Mouse (Mus musculus): ENCODE measurements around the gene Lta. TPM values are rescaled to one million over a fixed set of nuclear protein-coding genes. Genes with fewer than 3 reads are reported as not detected.
A peak's percentile ranks its signal among the peaks of the same experiment; 100 is the strongest.

The Lta gene
- polyA plus RNA-seq, 1 experiment from 2014 or later, result not detected

DNA sequence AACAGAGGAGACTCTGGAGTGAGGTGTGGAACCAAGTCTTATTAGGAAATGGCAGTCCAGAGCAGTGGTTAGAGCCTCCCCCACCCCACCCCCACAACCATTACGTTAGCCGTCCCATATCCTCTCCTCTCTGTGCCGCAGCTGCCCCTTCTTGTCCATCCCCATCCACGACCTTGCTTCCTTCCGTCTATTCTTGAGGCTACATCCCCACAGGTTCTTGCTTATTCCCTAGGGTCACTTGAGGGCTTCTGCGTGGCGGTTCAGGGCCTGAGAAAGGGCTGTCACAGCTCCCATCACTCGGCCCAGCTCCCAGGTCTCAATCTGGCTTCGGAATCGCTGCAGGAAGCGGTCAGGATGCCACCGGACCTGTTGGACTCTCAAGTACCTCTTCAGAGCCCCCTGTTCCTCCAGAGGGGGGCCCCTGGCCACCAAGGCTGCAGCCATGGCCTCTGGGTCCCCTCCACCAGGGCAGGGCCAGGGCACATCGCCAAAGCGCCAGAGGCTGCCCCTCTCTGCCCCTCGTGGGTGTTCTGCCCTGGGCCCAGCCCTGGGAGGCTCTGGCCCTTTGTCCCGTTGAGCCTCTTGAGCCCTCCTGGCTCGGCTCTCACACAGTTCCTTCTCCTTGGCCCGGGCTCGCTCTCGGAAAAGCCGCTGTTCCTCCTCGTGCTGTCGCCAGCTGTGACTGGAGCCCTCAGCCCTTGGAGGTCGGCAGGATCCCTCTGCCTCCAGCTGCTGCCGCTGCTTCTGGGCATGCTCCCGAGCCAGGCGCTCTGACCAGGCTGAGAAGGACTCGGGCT lies 15.2 kb upstream of the Lta start, which contains the start of gene Gm16181:
Gene Gm16181 (plus strand): TSS at position 679 of the 797 bp plus-strand sequence.
- Histone ChIP-seq H3K4me1 (peaks cover 36% of the 10 kb centered on the region), H3K27me3 (replicated peaks) (no peaks in the 10 kb centered on the region), H3K36me3 (peaks cover 43% of the 10 kb centered on the region), H3K9me3 (replicated peaks) (no peaks in the 10 kb centered on the region), H3K4me2 (no peak within 1 kb of the TSS), H3K27ac (peak within 1 kb of the TSS; percentile 48), H3K4me3 (no peak within 1 kb of the TSS), H3K9ac (no peak within 1 kb of the TSS)
- 57% methylated on average over 28 of the region's 28 CpGs for WGBS (ENCODE audit: insufficient replicate concordance)
- ATAC-seq, result no peak; the same call in 1 of the 2 replicates

DNA sequence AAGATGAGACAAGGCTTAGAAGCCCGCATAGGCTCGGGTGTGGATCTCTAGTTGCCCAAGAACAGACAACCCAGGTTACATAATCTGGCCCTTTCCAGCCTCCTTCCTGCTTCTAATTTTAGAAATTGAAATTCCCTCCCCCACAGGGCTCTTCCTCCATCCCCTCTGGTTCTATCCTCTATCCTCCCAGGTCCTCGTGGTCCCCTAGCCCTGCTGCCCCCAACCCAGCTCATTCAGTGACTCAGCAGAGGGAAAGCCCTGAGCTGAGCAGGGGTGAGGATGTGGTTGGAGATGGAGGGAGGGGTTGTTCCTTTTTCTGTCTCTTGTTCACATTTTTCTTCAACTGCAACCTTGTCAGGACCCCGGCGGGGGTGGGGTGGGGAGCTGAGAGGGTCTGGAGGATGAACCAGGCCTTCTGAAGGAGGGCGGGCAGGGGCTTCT lies 14.5 kb upstream of the Lta start:
- Histone ChIP-seq H3K9me3 (replicated peaks) (no peaks in the 10 kb centered on the region), H3K4me2 (no peak overlapping the region), H3K27me3 (replicated peaks) (0 out of 2 replicates have a peak, but pooled peaks cover 5% of the 10 kb centered on the region), H3K36me3 (peaks cover 35% of the 10 kb centered on the region), H3K4me1 (peaks cover 40% of the 10 kb centered on the region), H3K9ac (no peak overlapping the region), H3K27ac (peak overlapping the region; percentile 4; the same call in 1 of the 2 replicates), H3K4me3 (no peak overlapping the region)
- 16% methylated on average over 6 of the region's 6 CpGs for WGBS (ENCODE audit: insufficient replicate concordance)
- no peak for ATAC-seq

DNA sequence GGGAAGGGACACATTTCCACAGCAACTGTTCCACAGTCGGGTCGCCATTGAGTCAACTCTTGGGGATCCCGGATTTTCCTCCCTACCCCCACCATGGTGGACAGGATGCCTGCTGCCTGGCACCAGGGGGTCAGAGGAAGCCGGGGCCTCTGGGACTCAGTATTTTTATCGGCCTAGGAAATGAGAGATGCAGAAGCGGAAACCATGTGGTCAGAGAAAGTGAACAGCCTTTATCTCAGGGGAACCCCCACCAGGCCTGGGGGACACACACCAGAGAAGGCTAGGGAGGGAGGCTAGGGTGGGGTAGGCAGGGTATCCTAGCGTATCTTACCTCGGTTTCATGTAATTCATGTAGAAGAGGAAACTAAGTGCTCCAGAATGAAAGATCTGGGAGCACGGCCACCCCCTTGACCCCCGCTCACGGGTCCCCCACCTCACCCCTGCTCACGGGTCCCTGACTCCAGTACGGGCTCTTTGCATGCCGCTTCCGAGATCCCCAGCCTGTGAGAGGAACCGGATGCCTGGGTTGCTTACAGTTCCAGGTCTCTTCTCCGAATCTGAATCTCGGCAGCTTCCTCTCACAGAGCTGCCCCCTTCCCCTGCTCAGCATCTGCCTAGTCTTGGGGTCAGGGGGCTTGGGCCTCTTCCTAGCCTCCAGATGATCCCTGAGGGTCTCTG lies 13.5 kb upstream of the Lta start:
- 0 out of 2 replicates have a peak, but pooled peaks cover 12% of the 10 kb centered on the region for H3K27me3 ChIP-seq (replicated peaks)
- peak; percentile 32 for ATAC-seq
- H3K4me3 ChIP-seq, result no peak overlapping the region
- peaks cover 43% of the 10 kb centered on the region for H3K4me1 ChIP-seq
- H3K36me3 ChIP-seq, result peaks cover 32% of the 10 kb centered on the region
- H3K9ac ChIP-seq, result no peak overlapping the region
- H3K4me2 ChIP-seq, result peak overlapping the region; percentile 26
- H3K27ac ChIP-seq, result peak overlapping the region; percentile 62; the same call in 1 of the 2 replicates
- H3K9me3 ChIP-seq (replicated peaks), result no peaks in the 10 kb centered on the region
- WGBS (ENCODE audit: insufficient replicate concordance), result 15% methylated on average over 18 of the region's 18 CpGs

DNA sequence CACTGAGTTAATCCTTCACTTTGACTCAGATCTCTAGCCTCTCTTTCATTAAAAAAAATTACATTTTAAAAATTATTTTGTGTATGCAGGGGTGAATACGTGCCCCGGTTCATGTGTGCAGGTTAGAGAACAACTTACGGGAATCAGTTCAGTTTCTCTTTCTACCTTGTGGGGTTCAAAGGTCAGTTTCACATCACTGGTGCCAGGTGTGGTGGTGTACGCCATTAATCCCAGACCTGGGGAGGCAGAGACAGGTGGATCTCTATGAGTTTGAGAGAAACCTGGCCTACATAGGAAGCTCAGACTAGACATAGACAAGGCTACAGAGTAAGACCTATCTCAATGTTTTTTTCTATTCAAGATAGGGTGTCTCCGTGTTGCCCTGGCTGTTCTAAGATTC lies 7.9 kb upstream of the Lta start:
- no peak for ATAC-seq
- H3K9ac ChIP-seq, result no peak overlapping the region
- H3K4me3 ChIP-seq, result no peak overlapping the region
- 0 out of 2 replicates have a peak, but pooled peaks cover 7% of the 10 kb centered on the region for H3K4me1 ChIP-seq
- H3K4me2 ChIP-seq, result no peak overlapping the region
- H3K36me3 ChIP-seq, result no peaks in the 10 kb centered on the region
- H3K27ac ChIP-seq, result no peak overlapping the region
- H3K27me3 ChIP-seq (replicated peaks), result peaks cover 19% of the 10 kb centered on the region; the same call in 1 of the 2 replicates
- H3K9me3 ChIP-seq (replicated peaks), result no peaks in the 10 kb centered on the region
- WGBS (ENCODE audit: insufficient replicate concordance), result 73% methylated on average over 5 of the region's 5 CpGs

DNA sequence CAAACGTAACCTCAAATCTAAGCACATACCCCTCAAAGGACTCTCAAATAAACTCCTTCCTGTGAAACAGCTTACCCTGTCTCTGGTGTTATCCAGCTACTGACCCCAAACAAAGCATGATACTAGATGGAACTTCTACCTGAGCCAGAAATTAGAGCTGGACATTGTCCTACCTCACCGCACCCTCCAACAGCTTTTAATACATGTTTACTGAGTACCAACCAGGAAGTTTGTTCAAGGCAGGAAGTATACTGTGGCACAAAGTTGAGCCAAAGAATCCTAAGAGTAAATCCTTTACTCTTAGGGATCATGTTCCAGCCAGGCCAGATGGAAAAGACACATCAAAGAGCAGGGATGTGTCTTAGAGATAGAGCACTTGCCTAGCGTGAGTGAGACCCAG lies 5.4 kb upstream of the Lta start:
- Histone ChIP-seq H3K4me3 (no peak overlapping the region), H3K9me3 (replicated peaks) (no peaks in the 10 kb centered on the region), H3K36me3 (no peaks in the 10 kb centered on the region), H3K4me1 (0 out of 2 replicates have a peak, but pooled peaks cover 7% of the 10 kb centered on the region), H3K4me2 (no peak overlapping the region), H3K27me3 (replicated peaks) (peaks cover 19% of the 10 kb centered on the region; the same call in 1 of the 2 replicates), H3K27ac (no peak overlapping the region), H3K9ac (no peak overlapping the region)
- ATAC-seq, result no peak
- WGBS (ENCODE audit: insufficient replicate concordance), result 58% methylated on average over 3 of the region's 3 CpGs

DNA sequence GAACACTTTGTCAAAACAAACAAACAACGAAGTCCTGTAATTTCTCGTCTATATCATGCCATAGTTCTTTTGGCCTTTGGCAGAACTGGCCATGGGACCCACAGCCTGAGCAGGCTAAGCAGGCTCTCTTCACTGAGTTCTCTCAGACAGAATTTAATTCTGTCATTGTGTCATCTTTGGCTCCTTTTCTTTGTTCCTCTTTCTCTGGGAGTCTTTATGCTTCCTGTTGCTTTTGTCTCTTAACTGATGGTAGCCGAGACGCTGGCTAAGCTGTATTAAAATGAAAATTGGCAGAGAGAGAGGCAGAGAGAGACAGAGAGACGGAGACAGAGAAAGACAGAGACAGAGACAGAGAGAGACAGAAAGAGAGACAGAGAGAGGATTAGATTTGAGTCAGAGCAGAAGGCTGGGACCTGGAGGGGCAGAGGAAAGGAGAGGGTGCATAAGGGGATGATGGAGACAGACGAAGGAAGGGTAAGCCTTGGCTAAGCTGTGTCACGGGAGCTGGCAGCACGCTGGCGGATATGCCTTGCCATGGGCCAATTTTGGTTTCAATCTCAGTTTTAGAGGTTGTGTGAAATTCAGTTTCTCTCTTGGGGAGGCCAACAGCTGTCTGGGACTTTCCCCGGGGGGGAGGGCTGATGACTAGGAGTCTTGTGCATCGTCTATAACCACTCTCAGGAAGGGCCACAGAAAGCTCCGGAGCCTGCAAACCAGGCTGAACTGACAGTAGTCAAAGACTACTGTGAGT lies 4.8 kb upstream of the Lta start:
- Histone ChIP-seq H3K9me3 (replicated peaks) (no peaks in the 10 kb centered on the region), H3K9ac (no peak overlapping the region), H3K4me2 (no peak overlapping the region), H3K27ac (no peak overlapping the region), H3K27me3 (replicated peaks) (peaks cover 23% of the 10 kb centered on the region), H3K4me3 (no peak overlapping the region), H3K36me3 (no peaks in the 10 kb centered on the region), H3K4me1 (0 out of 2 replicates have a peak, but pooled peaks cover 6% of the 10 kb centered on the region)
- ATAC-seq, result no peak
- 45% methylated on average over 12 of the region's 12 CpGs for WGBS (ENCODE audit: insufficient replicate concordance)

DNA sequence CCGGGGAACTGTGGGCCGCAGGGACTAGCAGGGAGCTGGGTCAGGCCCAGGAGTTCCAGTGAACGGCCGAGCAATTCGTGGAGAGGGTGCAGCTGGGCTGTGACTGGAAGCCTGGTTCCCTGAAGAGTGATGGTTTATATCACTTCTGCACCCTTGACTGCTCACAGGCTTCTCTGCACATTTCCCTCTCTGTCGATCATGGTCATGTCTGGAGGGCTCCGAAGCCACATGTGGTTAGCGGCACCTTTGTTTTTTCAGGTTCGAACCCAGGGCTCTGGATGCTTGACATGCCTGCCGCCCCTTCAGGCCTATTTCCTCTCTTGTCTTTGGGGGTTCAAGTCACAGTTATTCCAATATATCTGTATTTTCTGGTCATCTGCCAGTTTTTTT lies 224 bp upstream of the Lta start:
- WGBS (ENCODE audit: insufficient replicate concordance), result 49% methylated on average over 10 of the region's 10 CpGs
- Histone ChIP-seq H3K27me3 (replicated peaks) (peaks cover 56% of the 10 kb centered on the region), H3K27ac (no peak overlapping the region), H3K4me3 (no peak overlapping the region), H3K9me3 (replicated peaks) (no peaks in the 10 kb centered on the region), H3K9ac (no peak overlapping the region), H3K4me1 (0 out of 2 replicates have a peak, but pooled peaks cover 9% of the 10 kb centered on the region), H3K36me3 (no peaks in the 10 kb centered on the region), H3K4me2 (no peak overlapping the region)
- no peak for ATAC-seq

DNA sequence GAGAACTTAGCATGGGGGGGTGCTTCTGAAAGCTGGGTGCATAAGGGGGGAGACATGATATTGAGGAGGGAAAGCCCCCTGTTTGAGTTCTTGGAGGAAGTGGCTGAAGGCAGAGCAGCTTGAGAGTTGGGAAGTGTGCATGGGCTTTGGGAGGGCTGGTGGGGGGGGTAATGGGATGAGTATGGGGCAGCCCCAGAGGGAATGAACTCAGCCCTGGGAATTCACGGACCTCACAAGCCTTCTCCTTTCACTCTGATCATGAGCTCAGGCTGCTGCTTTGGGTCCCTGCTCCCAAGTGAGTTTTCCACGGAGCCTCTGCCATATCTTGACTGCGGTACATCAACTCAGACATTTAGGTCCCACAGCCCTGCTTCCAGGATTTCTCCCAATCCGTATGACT lies 2.7 kb downstream of the Lta start:
- Histone ChIP-seq H3K36me3 (no peaks in the 10 kb centered on the region), H3K9ac (no peak overlapping the region), H3K27ac (no peak overlapping the region), H3K4me3 (no peak overlapping the region), H3K4me2 (no peak overlapping the region), H3K9me3 (replicated peaks) (no peaks in the 10 kb centered on the region), H3K27me3 (replicated peaks) (peaks cover 68% of the 10 kb centered on the region), H3K4me1 (peaks cover 15% of the 10 kb centered on the region; the same call in 1 of the 2 replicates)
- 57% methylated on average over 4 of the region's 4 CpGs for WGBS (ENCODE audit: insufficient replicate concordance)
- ATAC-seq, result no peak

DNA sequence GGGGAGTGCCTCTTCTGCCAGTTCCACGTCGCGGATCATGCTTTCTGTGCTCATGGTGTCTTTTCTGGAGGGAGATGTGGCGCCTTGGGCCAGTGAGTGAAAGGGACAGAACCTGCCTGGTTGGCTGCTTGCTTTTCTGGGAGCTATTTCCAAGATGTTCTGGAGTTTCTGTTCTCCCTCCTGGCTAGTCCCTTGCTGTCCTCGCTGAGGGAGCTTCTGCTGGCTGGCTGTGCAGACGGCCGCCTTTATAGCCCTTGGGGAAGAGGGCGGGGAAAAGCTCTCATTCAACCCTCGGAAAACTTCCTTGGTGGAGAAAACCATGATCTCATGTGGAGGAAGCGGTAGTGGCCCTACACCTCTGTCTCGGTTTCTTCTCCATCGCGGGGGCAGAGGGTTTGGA lies 3.4 kb downstream of the Lta start, which contains the start of gene Tnf:
Gene Tnf (minus strand): TSS at position 221 of the 400 bp plus-strand sequence.
- Histone ChIP-seq H3K27ac (0 out of 2 replicates have a peak within 1 kb of the TSS, but pooled peaks have one; percentile 24), H3K4me2 (peak within 1 kb of the TSS; percentile 44), H3K9me3 (replicated peaks) (no peaks in the 10 kb centered on the region), H3K4me3 (peak within 1 kb of the TSS; percentile 32), H3K4me1 (peaks cover 19% of the 10 kb centered on the region; the same call in 1 of the 2 replicates), H3K27me3 (replicated peaks) (peaks cover 73% of the 10 kb centered on the region), H3K9ac (no peak within 1 kb of the TSS; the same call in 1 of the 2 replicates), H3K36me3 (no peaks in the 10 kb centered on the region)
- no peak for ATAC-seq
- 9% methylated on average over 13 of the region's 13 CpGs for WGBS (ENCODE audit: insufficient replicate concordance)

DNA sequence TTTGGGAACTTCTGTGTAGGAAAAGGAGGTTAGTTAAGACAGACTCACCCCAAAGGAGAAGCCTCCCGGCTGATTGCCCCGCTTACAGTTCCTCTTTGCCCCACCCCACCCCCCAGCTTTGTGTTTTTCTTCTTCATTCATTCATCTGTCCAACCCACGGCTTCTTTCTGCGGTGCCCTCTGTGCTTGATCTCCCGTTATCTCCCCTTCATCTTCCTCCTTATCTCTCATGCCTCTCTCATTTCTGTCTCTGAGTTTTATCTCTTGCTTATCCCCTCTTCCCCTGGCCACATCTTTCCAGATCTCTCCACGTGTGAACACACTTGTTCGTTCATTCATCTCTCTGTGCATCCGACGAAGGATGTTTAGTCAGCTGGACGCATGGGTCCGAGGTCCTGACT lies 4.0 kb downstream of the Lta start:
- H3K27ac ChIP-seq, result 0 out of 2 replicates have a peak overlapping the region, but pooled peaks have one; percentile 24
- no peaks in the 10 kb centered on the region for H3K36me3 ChIP-seq
- H3K4me2 ChIP-seq, result peak overlapping the region; percentile 44
- no peak overlapping the region; the same call in 1 of the 2 replicates for H3K9ac ChIP-seq
- H3K9me3 ChIP-seq (replicated peaks), result no peaks in the 10 kb centered on the region
- no peak for ATAC-seq
- peaks cover 79% of the 10 kb centered on the region for H3K27me3 ChIP-seq (replicated peaks)
- WGBS (ENCODE audit: insufficient replicate concordance), result 14% methylated on average over 11 of the region's 11 CpGs
- peaks cover 24% of the 10 kb centered on the region for H3K4me1 ChIP-seq
- peak overlapping the region; percentile 32 for H3K4me3 ChIP-seq

DNA sequence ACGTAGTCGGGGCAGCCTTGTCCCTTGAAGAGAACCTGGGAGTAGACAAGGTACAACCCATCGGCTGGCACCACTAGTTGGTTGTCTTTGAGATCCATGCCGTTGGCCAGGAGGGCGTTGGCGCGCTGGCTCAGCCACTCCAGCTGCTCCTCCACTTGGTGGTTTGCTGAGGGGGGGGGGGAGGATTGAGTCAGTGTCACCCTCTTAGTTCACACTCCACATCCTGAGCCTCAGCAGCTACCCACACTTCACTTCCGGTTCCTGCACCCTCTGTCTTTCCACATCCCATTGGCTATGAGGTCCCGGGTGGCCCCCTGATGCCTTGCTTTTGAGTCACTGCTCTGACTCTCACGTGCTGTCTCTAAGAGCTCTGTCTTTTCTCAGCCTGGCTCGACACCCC lies 4.8 kb downstream of the Lta start:
- Histone ChIP-seq H3K36me3 (no peaks in the 10 kb centered on the region), H3K4me1 (peaks cover 31% of the 10 kb centered on the region), H3K4me2 (peak overlapping the region; percentile 44), H3K27ac (0 out of 2 replicates have a peak overlapping the region, but pooled peaks have one; percentile 24), H3K9ac (no peak overlapping the region), H3K9me3 (replicated peaks) (no peaks in the 10 kb centered on the region), H3K27me3 (replicated peaks) (peaks cover 85% of the 10 kb centered on the region), H3K4me3 (no peak overlapping the region; the same call in 1 of the 2 replicates)
- no peak for ATAC-seq
- WGBS (ENCODE audit: insufficient replicate concordance), result 39% methylated on average over 11 of the region's 11 CpGs

All from liver, embryonic 12.5 days (tissue).